Mouse (Mus musculus) heart, adult 2 months (tissue): ENCODE measurements around the gene Klk10.

Source experiments
- CTCF ChIP-seq: fragments of 200-600 bp; IDR thresholded peaks from 2 replicates; pipeline ENCODE4 v1.8.1; 2022; ENCODE audit warnings: antibody characterized with exemption, mild to moderate bottlenecking, moderate library complexity
- EP300 ChIP-seq: fragments of 200-500 bp; IDR thresholded peaks from 2 replicates; pipeline ENCODE4 v1.6.1; 2011; ENCODE audit warnings: low read depth, low read length, control low read depth; ENCODE audit not compliant: insufficient read depth
- POLR2A ChIP-seq: fragments of 200-500 bp; IDR thresholded peaks from 2 replicates; pipeline ENCODE4 v1.6.1; 2011; ENCODE audit warnings: mild to moderate bottlenecking, low read depth, low read length, control low read depth; ENCODE audit not compliant: insufficient read depth

DNA sequence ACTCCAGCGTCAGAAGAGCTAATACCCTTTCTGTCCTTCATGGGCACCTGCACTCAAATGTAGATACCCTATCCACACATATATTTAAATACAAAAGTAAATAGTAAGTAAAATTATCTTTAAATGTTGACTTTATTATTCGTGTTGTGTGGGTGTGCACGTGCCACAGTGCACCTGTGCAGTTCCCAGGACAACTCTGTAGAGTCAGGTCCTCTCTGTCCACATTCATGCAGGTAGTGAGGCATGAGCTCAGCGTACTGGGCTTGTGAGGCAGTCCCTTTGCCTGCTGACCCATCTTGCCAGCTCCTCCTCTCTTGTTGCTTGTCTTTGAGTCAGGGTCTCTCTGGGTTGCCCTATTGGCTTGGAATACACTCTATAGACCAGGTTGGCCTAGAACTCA is 46.9 kb downstream of the Klk10 start:
- TF ChIP-seq CTCF (no peak), POLR2A (no peak), EP300 (no peak)
